Mouse (Mus musculus): ENCODE data around the gene Sipa1.

GRCm38 (mm10) chr19:5688200-5689087, 24.9 kb upstream of the Sipa1 start, which contains the start of the genes Map3k11 and Pcnx3:
- no peak for TF ChIP-seq GATA1 (IDR thresholded peaks at IDR 0.05; ENCODE audit: borderline replicate concordance, low read length)
- no peak for TF ChIP-seq FLI1 (IDR thresholded peaks at IDR 0.05; ENCODE audit: low read length)
